Mouse (Mus musculus) neural tube, embryonic 13.5 days (tissue): ENCODE results near the gene Akap2. TPM values are rescaled to one million over a fixed set of nuclear protein-coding genes. Genes with fewer than 3 reads are reported as not detected.

Experiments used
- ATAC-seq: fragments of 200-750 bp; cut with Nextera tagmentation; 2 replicates; pipeline ENCODE4 v1.8.0; 2017; ENCODE audit warnings: low read depth, mild to moderate bottlenecking, moderate TSS enrichment, moderate library complexity
- H3K27ac ChIP-seq: fragments of 300-500 bp; sonication (generic); replicated peaks from 2 replicates; pipeline ENCODE4 v1.5.1; 2015; ENCODE audit warnings: moderate library complexity, mild to moderate bottlenecking, inconsistent platforms
- H3K27me3 ChIP-seq: fragments of 300-500 bp; sonication (generic); 2 replicates; pipeline ENCODE4 v1.6.1; 2015; ENCODE audit warnings: mild to moderate bottlenecking, inconsistent platforms
- H3K36me3 ChIP-seq: fragments of 300-500 bp; sonication (generic); 2 replicates; pipeline ENCODE4 v1.6.1; 2015; ENCODE audit warnings: mild to moderate bottlenecking, inconsistent platforms
- H3K4me1 ChIP-seq: fragments of 300-500 bp; sonication (generic); replicated peaks from 2 replicates; pipeline ENCODE4 v1.6.1; 2015; ENCODE audit warnings: inconsistent platforms
- H3K4me2 ChIP-seq: fragments of 300-500 bp; sonication (generic); 2 replicates; pipeline ENCODE4 v1.6.1; 2015; ENCODE audit warnings: inconsistent platforms, mild to moderate bottlenecking, moderate library complexity
- H3K4me3 ChIP-seq: fragments of 300-500 bp; sonication (generic); 2 replicates; pipeline ENCODE4 v1.5.1; 2015; ENCODE audit warnings: mild to moderate bottlenecking, inconsistent platforms
- H3K9ac ChIP-seq: fragments of 300-500 bp; sonication (generic); 2 replicates; pipeline ENCODE4 v1.6.1; 2015; ENCODE audit warnings: moderate library complexity, mild to moderate bottlenecking, inconsistent platforms
- H3K9me3 ChIP-seq: fragments of 300-500 bp; sonication (generic); 2 replicates; pipeline ENCODE4 v1.6.1; 2016; ENCODE audit warnings: inconsistent platforms
- WGBS: fragments of 180-500 bp; shearing (Covaris S2); methylation state at CpG from one replicate; pipeline ENCODE4 v1.1.7; 2015; 5-methylcytosine and 5-hydroxymethylcytosine counted together
- polyA plus RNA-seq: library from polyadenylated mRNA; unstranded; fragments of >200 nt; fragmentation: Nextera tagmentation; extraction: Ambion mirVana; gene quantifications from 2 replicates; pipeline ENCODE4 v1.2.1, GENCODE M21; 2015

The Akap2 gene
- polyA plus RNA-seq: 14.6 and 18.7 TPM in 2 replicates

DNA sequence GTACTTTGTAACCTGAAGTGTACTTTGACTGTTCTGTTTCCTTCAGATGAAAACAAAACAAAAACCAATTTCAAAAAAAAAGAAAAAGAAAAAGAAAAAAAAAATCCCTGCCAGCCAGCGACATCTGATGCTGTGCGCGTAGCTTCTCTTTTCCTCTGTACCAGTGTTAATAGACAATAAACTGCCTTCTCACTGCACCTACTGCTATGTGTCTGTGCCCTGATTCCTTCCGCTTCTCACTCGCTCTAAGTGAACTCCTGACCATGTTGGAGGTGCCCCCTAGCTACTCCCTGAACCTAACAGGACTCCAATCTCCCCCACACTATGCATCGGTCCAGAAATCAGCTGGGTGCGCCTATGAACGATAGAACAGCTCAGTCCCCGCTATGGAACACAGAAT lies at the start of gene Akap2:
Gene Akap2 (plus strand): TSS at position 304 of the 400 bp plus-strand sequence.
- no peak for ATAC-seq
- Histone ChIP-seq H3K27ac (no peak within 1 kb of the TSS), H3K4me2 (no peak within 1 kb of the TSS), H3K4me3 (no peak within 1 kb of the TSS), H3K4me1 (no peaks in the 10 kb centered on the region; the same call in 1 of the 2 replicates), H3K36me3 (no peaks in the 10 kb centered on the region), H3K9ac (no peak within 1 kb of the TSS), H3K9me3 (no peaks in the 10 kb centered on the region), H3K27me3 (no peaks in the 10 kb centered on the region)
- WGBS: 84% methylated on average over 9 of the region's 9 CpGs

GRCm38 (mm10) chr4:57670813-57671469 lies 46.5 kb upstream of the Akap2 start:
- no peak for ATAC-seq
- Histone ChIP-seq H3K4me1 (peaks cover 16% of the 10 kb centered on the region), H3K4me2 (no peak overlapping the region), H3K9me3 (no peaks in the 10 kb centered on the region), H3K9ac (no peak overlapping the region), H3K27ac (no peak overlapping the region), H3K36me3 (no peaks in the 10 kb centered on the region), H3K4me3 (no peak overlapping the region), H3K27me3 (no peaks in the 10 kb centered on the region)
- 75% methylated on average over 7 of the region's 7 CpGs for WGBS

- Histone ChIP-seq H3K9me3 (no peaks in the 10 kb centered on the region), H3K27me3 (no peaks in the 10 kb centered on the region), H3K4me3 (no peak overlapping the region), H3K9ac (no peak overlapping the region), H3K27ac (no peak overlapping the region), H3K4me2 (no peak overlapping the region), H3K36me3 (no peaks in the 10 kb centered on the region), H3K4me1 (peaks cover 16% of the 10 kb centered on the region)
- 79% methylated on average over 4 of the region's 4 CpGs for WGBS
- no peak for ATAC-seq
These were observed 44.9 kb upstream of the Akap2 start for GRCm38 (mm10) chr4:57672541-57672940.

DNA sequence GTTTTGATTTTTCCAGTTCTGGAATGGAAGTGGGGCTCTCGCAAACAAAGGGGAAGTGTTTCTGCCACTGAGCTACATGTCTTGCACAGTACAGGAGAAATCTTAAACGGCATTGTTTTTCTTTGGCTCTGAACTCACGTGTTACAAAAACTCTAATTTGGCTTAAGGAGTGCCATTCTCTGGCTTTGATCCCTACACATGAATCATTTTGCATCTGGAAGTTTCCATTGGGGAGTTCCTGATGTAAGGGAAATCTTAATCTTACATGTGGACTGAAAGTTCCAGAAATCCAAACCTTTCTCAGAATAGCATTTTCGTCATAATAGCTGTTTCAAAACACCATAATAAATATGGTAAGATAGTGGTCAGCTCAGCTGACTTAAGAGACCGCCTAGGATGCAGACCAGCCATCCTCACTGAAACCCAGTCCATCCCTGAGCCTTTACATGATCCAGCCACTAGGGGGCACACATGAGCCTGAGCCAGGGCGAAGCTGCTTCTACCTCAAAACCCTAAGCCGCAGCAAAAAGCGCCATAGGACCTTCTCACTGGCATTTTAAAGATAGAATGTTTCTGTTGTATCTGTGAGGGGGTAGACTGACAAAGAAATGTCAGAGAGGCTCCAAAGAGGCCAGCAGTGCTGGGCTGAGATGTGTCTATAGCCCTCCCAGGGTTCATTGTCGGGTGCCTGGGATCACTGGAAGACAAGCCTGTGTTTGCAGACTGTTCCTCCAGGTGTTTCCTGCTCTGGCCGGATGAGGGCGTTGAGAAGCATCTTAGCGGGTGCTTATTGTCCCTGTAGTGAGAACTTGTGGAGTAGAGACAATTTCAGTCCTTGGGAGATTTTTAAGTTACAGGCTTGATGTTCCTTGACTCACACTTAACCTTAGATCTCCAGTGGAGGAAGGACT lies 44.2 kb upstream of the Akap2 start:
- peak overlapping the region; percentile 55 for H3K4me2 ChIP-seq
- H3K9me3 ChIP-seq: no peaks in the 10 kb centered on the region
- H3K4me1 ChIP-seq: peaks cover 16% of the 10 kb centered on the region
- peak; percentile 65; the same call in 1 of the 2 replicates for ATAC-seq
- H3K4me3 ChIP-seq: peak overlapping the region; percentile 26
- no peaks in the 10 kb centered on the region for H3K36me3 ChIP-seq
- peak overlapping the region; percentile 62; the same call in 1 of the 2 replicates for H3K9ac ChIP-seq
- no peaks in the 10 kb centered on the region for H3K27me3 ChIP-seq
- H3K27ac ChIP-seq: peak overlapping the region; percentile 33
- 11% methylated on average over 12 of the region's 12 CpGs for WGBS

- ATAC-seq: no peak
- no peak overlapping the region for H3K4me3 ChIP-seq
- no peaks in the 10 kb centered on the region for H3K9me3 ChIP-seq
- peaks cover 16% of the 10 kb centered on the region for H3K4me1 ChIP-seq
- H3K27ac ChIP-seq: no peak overlapping the region
- no peak overlapping the region for H3K4me2 ChIP-seq
- H3K9ac ChIP-seq: no peak overlapping the region
- H3K36me3 ChIP-seq: no peaks in the 10 kb centered on the region
- no peaks in the 10 kb centered on the region for H3K27me3 ChIP-seq
- 82% methylated on average over 7 of the region's 7 CpGs for WGBS
These were observed 43.1 kb upstream of the Akap2 start for GRCm38 (mm10) chr4:57674351-57674750.

GRCm38 (mm10) chr4:57675387-57675786 lies 42.1 kb upstream of the Akap2 start:
- peak overlapping the region; percentile 23; the same call in 1 of the 2 replicates for H3K4me3 ChIP-seq
- peak overlapping the region; percentile 52 for H3K4me2 ChIP-seq
- peak overlapping the region; percentile 56; the same call in 1 of the 2 replicates for H3K9ac ChIP-seq
- 2% methylated on average over 13 of the region's 13 CpGs for WGBS
- H3K9me3 ChIP-seq: no peaks in the 10 kb centered on the region
- H3K4me1 ChIP-seq: peaks cover 20% of the 10 kb centered on the region
- peak; percentile 61 for ATAC-seq
- 0 out of 2 replicates have a peak overlapping the region, but pooled peaks have one; percentile 25 for H3K27ac ChIP-seq
- no peaks in the 10 kb centered on the region for H3K36me3 ChIP-seq
- H3K27me3 ChIP-seq: no peaks in the 10 kb centered on the region

DNA sequence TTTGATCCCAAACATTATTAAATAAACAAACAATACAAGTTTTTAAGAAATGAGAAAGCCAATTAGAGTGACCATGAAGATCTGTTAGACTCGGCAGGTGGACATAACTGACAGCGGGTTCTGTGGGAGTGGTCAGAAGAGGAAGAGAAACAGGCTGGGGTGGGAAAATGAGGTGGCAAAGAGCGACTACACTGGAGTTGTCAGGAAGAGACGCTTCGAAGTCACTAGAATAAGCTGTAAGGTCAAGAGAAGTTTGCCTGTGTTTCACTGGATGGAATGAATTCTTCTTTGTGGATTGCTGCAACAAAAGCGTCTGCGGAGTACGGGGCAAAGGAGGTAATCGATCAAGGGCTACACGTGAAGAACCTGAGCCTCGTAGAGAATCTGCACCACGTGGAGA lies 39.5 kb upstream of the Akap2 start:
- ATAC-seq: no peak
- WGBS: 88% methylated on average over 12 of the region's 12 CpGs
- H3K36me3 ChIP-seq: no peaks in the 10 kb centered on the region
- H3K9me3 ChIP-seq: no peaks in the 10 kb centered on the region
- H3K4me1 ChIP-seq: peaks cover 24% of the 10 kb centered on the region
- no peak overlapping the region for H3K4me3 ChIP-seq
- no peak overlapping the region for H3K4me2 ChIP-seq
- H3K9ac ChIP-seq: no peak overlapping the region
- no peaks in the 10 kb centered on the region for H3K27me3 ChIP-seq
- no peak overlapping the region for H3K27ac ChIP-seq

- Histone ChIP-seq H3K4me1 (peaks cover 17% of the 10 kb centered on the region), H3K9ac (no peak overlapping the region), H3K27me3 (no peaks in the 10 kb centered on the region), H3K4me2 (no peak overlapping the region), H3K36me3 (no peaks in the 10 kb centered on the region), H3K9me3 (no peaks in the 10 kb centered on the region), H3K27ac (no peak overlapping the region), H3K4me3 (no peak overlapping the region)
- ATAC-seq: no peak
- WGBS: 77% methylated on average over 9 of the region's 9 CpGs
These were observed 38.4 kb upstream of the Akap2 start for GRCm38 (mm10) chr4:57678991-57679457.

- WGBS: 37% methylated on average over 12 of the region's 12 CpGs
- H3K4me2 ChIP-seq: no peak overlapping the region
- H3K27ac ChIP-seq: no peak overlapping the region
- H3K4me1 ChIP-seq: peaks cover 11% of the 10 kb centered on the region
- ATAC-seq: no peak
- H3K4me3 ChIP-seq: no peak overlapping the region
- H3K9me3 ChIP-seq: no peaks in the 10 kb centered on the region
- H3K9ac ChIP-seq: no peak overlapping the region
- no peaks in the 10 kb centered on the region for H3K27me3 ChIP-seq
- H3K36me3 ChIP-seq: no peaks in the 10 kb centered on the region
These were observed 37.3 kb upstream of the Akap2 start for GRCm38 (mm10) chr4:57680186-57680585.

GRCm38 (mm10) chr4:57681511-57681910 lies 35.9 kb upstream of the Akap2 start:
- WGBS: 65% methylated on average over 12 of the region's 12 CpGs
- 0 out of 2 replicates have a peak overlapping the region, but pooled peaks have one; percentile 19 for H3K27ac ChIP-seq

DNA sequence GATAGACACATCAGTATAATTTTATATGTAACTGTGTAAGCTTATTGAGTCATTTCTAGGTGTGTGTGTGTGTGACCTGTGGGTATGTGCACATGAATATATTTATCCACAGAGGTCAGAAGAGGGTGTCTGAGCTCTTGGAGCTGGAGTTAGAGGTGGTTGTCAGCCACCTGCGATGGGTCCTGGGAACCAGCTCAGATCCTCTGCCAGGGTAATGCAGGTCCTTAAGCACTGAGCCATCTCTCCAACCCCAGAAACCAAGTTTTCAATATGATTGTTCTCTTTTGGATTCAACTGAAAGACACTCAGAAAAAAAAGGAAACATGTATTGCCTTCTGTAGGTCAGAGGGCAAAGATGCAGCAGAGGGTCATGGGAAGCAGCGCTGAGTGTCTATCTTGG lies 35.1 kb upstream of the Akap2 start:
- H3K9me3 ChIP-seq: no peaks in the 10 kb centered on the region
- 100% methylated on average over 2 of the region's 2 CpGs for WGBS
- no peaks in the 10 kb centered on the region for H3K36me3 ChIP-seq
- H3K4me3 ChIP-seq: no peak overlapping the region
- H3K27me3 ChIP-seq: no peaks in the 10 kb centered on the region
- no peak overlapping the region for H3K27ac ChIP-seq
- H3K4me1 ChIP-seq: peaks cover 8% of the 10 kb centered on the region; the same call in 1 of the 2 replicates
- no peak overlapping the region for H3K9ac ChIP-seq
- no peak for ATAC-seq
- H3K4me2 ChIP-seq: no peak overlapping the region

More at GRCm38 (mm10) chr4:57681511-57681910, 35.9 kb upstream of the Akap2 start:
- H3K4me2 ChIP-seq: no peak overlapping the region
- H3K9ac ChIP-seq: no peak overlapping the region
- ATAC-seq: 0 out of 2 replicates have a peak, but pooled peaks have one; percentile 34
- no peak overlapping the region for H3K4me3 ChIP-seq
- H3K36me3 ChIP-seq: no peaks in the 10 kb centered on the region
- no peaks in the 10 kb centered on the region for H3K9me3 ChIP-seq
- no peaks in the 10 kb centered on the region for H3K27me3 ChIP-seq
- H3K4me1 ChIP-seq: peaks cover 8% of the 10 kb centered on the region; the same call in 1 of the 2 replicates

DNA sequence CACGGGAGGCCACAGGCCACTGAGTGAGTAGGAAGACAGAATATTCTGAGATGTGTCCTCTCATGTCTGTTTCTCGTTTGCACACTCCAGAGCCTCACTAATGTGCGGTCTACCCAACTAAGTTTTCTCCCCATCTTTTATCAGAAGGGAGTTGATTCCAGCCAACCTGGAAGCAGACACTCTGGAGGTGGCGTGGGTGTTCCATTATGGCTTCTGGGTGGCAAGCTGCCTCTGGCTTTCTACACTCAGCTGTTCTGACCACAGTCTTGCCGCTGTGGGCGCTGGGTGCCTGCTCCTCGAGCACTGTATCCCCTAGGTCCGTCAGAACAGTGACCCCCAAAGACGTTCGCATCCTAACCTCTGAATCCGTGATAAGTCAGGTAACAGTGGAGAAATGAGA lies 34.5 kb upstream of the Akap2 start:
- Histone ChIP-seq H3K4me2 (no peak overlapping the region), H3K27ac (no peak overlapping the region), H3K4me1 (peaks cover 8% of the 10 kb centered on the region; the same call in 1 of the 2 replicates), H3K4me3 (no peak overlapping the region), H3K36me3 (no peaks in the 10 kb centered on the region), H3K9ac (no peak overlapping the region), H3K27me3 (no peaks in the 10 kb centered on the region), H3K9me3 (no peaks in the 10 kb centered on the region)
- no peak for ATAC-seq
- 91% methylated on average over 11 of the region's 11 CpGs for WGBS
